Mouse (Mus musculus): ENCODE measurements around the gene Clcn3. TPM values are rescaled to one million over a fixed set of nuclear protein-coding genes. Genes with fewer than 3 reads are reported as not detected.

The Clcn3 gene
- 10 to 100 TPM; 30.5 to 36.0 TPM for polyA plus RNA-seq (2017; shearing (Covaris generic))

GRCm38 (mm10) chr8:60982701-60983687 is at the start of gene Clcn3:
Gene Clcn3 (minus strand): TSS chr8:60983300.

GRCm38 (mm10) chr8:60992910-60993638 is 10.0 kb upstream of the Clcn3 start, which contains the start of gene Nek1:
Gene Nek1 (plus strand): TSS chr8:60993195.

GRCm38 (mm10) chr8:60889843-60890519 is 93.1 kb downstream of the Clcn3 start, which contains the start of gene Hpf1:
Gene Hpf1 (plus strand): TSS chr8:60890418.

Other genes with a start within 250 kb of the Clcn3 start
- gene Hpf1, start 92.9 kb downstream of the Clcn3 start, polyA plus RNA-seq (2017; shearing (Covaris generic)) = 10 to 100 TPM; 72.5 to 79.4 TPM
- 10 to 100 TPM in 1 of 2 experiments, 1 to 10 TPM in 1; 9.2 to 11.9 TPM for gene Nek1, start 9.9 kb upstream of the Clcn3 start, polyA plus RNA-seq (2017; shearing (Covaris generic))
- gene Sh3rf1, start 240.6 kb upstream of the Clcn3 start, polyA plus RNA-seq (2017; shearing (Covaris generic)) = 10 to 100 TPM in 1 of 2 experiments, 1 to 10 TPM in 1; 7.4 to 10.2 TPM